Mouse (Mus musculus) urinary bladder, adult 2 months (tissue): ENCODE measurements around the gene Luzp1. TPM values are rescaled to one million over a fixed set of nuclear protein-coding genes. Genes with fewer than 3 reads are reported as not detected.

ENCODE experiments used
- DNase-seq: peaks from one replicate; pipeline ENCODE4 v3.0.0; 2022; ENCODE audit warnings: low spot score
- polyA plus RNA-seq: library from polyadenylated mRNA; depleted of rRNA; stranded (reverse); fragments of >200 nt; gene quantifications from 2 replicates; pipeline ENCODE4 v1.2.3, GENCODE M21; 2012; rRNA removed

Luzp1 gene
- polyA plus RNA-seq, result 26.2 TPM in 2 replicates

- DNase-seq, result peak; percentile 89
These were observed at the start of gene Luzp1 for GRCm38 (mm10) chr4:136469371-136469903. TSS of gene Luzp1 (plus strand) at chr4:136469761.

DNA sequence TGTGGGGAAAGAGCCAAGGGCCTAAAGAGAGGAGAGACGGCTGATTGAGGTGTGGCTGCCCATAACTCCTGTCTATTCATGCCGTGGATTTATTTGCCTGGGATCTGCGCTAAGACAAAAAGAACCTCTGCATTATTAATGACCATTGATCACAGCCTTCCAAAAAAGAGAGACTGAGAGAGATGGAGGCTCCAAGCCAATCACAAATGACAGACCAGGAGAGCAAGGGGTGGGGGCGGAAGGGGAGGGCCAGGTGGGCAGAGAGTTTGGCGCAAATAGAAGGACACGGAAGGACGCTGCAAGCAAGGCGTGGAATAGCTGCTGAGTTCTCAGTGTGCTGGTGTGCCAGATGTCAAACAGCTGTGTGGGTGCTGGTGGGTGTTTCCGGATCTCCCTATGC, 46.3 kb upstream of the Luzp1 start, which contains the start of gene Htr1d:
TSS of gene Htr1d (plus strand) at position 301 of the 400 bp plus-strand sequence.
- DNase-seq, result no peak

GRCm38 (mm10) chr4:136424120-136424999, 45.2 kb upstream of the Luzp1 start:
- no peak for DNase-seq

DNA sequence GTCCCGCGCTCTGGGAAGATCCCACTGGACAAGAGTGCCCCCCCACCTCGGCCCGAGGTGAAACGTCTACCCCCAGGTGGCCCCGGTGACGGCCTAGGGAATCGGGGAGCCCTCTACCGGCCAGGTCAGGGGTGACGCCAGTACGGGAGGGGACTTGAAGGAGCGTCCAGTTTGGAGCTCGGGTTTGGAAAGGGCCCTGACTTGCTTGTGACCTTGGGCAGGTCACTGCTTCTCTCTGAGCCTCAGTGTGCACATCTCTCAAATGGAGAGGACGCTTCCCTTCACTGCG, 44.6 kb upstream of the Luzp1 start:
- no peak for DNase-seq

GRCm38 (mm10) chr4:136430609-136431375, 38.8 kb upstream of the Luzp1 start:
- DNase-seq, result no peak

- no peak for DNase-seq
These were observed 38.2 kb upstream of the Luzp1 start for GRCm38 (mm10) chr4:136431376-136431693.

- DNase-seq, result peak; percentile 36
These were observed 35.5 kb upstream of the Luzp1 start for GRCm38 (mm10) chr4:136434029-136434428.

GRCm38 (mm10) chr4:136439106-136439505, 30.5 kb upstream of the Luzp1 start:
- DNase-seq, result no peak

DNA sequence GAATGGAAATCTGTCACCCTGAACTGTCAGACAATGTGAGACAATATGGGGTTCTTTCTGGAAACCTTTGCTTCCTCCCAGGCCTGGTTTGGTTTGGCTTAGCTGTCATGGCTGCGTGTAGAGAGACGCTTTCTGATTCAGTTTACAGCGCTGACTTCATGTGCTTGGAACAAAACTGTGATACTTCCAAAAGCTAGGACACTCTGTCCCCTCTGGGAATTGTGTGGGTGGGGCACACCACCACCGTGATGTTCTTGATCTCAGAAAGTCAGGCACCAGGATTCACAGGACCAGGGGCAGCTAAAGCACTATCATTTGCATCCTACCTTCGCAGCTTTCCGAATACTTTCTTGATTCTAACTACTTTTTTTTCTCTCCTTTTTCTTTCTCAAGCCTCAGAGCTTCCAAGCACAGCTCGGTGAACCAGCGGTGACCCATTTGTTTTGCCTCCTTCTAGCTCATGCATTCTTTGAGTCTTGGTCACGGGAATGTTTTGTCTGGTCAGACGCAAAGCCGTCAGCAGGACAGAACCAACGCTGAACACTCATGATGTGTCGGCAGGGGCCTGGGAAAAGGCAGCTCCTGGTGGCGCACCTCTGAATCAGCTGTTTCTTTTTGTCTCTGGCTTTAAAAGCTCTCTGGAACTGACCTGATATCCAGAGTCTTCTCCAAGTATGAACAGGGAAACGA, 28.1 kb upstream of the Luzp1 start:
- no peak for DNase-seq

- DNase-seq, result no peak
These were observed 25.0 kb upstream of the Luzp1 start for GRCm38 (mm10) chr4:136444561-136444960.

DNA sequence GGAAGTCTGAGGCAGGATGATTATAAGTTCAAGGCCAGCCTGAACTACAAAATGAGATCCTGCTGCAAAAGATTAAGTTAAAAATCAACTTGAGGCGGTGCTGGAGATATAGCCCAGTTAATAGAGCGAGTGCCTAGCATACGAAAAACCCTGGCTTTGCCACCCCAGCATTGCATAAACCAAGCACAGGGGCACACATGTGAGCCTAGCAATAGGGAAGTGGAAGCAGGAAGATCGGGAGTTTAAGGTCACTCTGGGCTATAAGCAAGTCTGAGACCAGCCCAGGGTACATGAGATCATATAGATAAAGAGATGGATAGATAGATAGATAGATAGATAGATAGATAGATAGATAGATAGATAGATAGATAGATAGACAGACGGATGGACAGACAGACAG, 19.8 kb upstream of the Luzp1 start:
- DNase-seq, result no peak

GRCm38 (mm10) chr4:136450271-136450670, 19.3 kb upstream of the Luzp1 start:
- DNase-seq, result no peak

- DNase-seq, result no peak
These were observed 18.0 kb upstream of the Luzp1 start for GRCm38 (mm10) chr4:136451564-136451963.

- no peak for DNase-seq
These were observed 17.3 kb upstream of the Luzp1 start for GRCm38 (mm10) chr4:136452286-136452685.

- DNase-seq, result no peak
These were observed 16.8 kb upstream of the Luzp1 start for GRCm38 (mm10) chr4:136452792-136453191.

DNA sequence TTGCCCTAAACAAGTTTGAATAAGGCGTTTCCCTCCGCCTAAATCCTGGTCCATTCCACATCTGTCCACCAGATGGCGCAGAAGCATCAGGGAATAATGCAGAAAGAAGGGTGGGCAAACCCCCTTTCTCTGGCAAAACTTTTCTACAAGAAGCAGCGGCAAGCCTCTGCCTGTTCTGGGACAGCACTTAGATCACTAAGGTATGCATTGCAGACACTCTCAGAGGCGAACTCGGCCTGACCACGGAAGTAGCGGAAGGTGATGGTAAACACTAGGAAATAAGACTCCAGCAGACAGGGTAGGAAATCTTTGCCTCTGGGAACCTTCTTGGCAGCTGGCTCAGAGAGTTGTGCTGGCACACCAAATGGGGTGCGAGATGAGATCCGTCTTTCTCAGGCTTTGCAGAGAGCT, 14.7 kb upstream of the Luzp1 start:
- DNase-seq, result peak; percentile 63

DNA sequence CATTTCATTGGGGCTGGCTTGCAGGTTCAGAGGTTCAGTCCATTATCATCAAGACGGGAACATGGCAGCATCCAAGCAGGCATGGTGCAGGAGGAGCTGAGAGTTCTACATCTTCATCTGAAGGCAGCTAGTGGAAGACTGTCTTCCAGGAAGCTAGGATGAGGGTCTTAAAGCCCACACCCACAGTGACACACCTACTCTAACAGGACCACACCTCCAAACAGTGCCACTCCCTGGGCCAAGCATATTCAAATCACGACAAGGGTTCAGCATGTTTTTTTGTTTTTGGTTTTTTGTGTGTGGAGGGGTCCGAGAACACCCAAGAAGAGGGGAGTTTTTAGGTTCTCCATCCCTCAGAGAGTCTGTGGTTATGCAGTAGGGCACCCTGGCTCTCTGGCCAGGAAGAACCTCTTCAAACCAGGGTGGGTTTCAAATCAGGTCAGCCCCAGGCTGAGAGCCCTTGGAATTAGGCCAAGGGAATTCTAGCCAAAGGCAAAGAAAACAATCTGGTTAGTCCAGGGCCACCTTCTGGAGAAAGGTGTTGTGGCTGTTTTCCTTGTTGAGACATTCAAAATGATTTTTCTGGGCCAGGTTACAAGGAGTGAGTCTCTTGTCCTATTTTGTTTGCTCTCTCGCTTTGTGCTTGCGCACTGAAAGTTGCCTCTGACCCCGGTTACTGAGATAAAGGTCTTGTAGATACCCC, 12.9 kb upstream of the Luzp1 start:
- no peak for DNase-seq

DNA sequence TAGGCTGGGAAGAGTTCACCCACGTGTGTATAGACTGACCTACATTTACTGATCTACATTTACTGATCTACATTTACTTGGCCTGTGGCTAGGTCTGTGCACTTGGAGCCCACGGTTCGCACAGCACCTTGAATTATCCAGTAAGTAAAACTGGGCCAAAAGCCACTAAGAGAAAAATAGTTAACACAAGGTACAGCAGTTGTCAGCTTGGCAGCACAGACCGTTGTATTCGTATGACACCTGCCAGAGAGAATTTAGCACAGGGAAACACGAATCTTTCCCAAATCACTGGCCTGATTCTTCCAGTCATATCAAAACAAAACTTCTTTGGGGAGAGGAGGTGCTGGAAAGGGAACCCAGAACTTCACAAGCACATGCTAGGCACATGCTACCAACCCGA, 11.3 kb upstream of the Luzp1 start:
- DNase-seq, result no peak

DNA sequence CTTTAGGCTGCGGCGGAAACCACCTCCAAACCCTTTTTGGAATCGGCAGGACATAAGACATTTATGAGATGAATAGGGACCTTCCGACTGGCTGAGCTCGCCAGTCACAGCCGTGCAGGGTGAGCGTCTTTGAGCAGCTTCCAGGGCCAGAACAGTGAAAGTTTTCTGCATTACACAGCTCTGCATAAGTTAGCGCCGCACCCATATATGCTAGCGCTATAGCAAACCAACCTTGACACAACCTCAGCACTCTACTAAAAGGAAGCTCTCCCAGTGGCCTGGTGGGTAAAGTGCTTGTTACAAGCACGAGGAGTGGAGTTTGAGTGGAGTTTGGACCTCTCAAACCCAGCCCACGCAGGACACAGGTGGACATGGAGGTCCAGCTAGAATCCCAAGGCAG, 10.4 kb upstream of the Luzp1 start:
- no peak for DNase-seq

- no peak for DNase-seq
These were observed 8.4 kb upstream of the Luzp1 start for GRCm38 (mm10) chr4:136461206-136461605.

GRCm38 (mm10) chr4:136461761-136462085, 7.8 kb upstream of the Luzp1 start:
- no peak for DNase-seq
